Mouse (Mus musculus): ENCODE results near the gene St6galnac3.

St6galnac3 gene

GRCm38 (mm10) chr3:153720296-153720695, 4.7 kb downstream of the St6galnac3 start:
- DNase-seq (ENCODE audit: low read depth, low spot score) = no peak
- Histone ChIP-seq H3K27me3 (ENCODE audit: control insufficient read depth, insufficient read depth, low read length, poor library complexity, severe bottlenecking) (no peaks in the 10 kb centered on the region), H3K36me3 (ENCODE audit: control insufficient read depth, insufficient read depth, low read length, poor library complexity, severe bottlenecking) (no peaks in the 10 kb centered on the region)

GRCm38 (mm10) chr3:153719256-153719970, 5.6 kb downstream of the St6galnac3 start:
- no peaks in the 10 kb centered on the region for H3K36me3 ChIP-seq (ENCODE audit: control insufficient read depth, insufficient read depth, low read length, poor library complexity, severe bottlenecking)
- DNase-seq (ENCODE audit: low read depth, low spot score) = peak; percentile 20
- no peaks in the 10 kb centered on the region for H3K27me3 ChIP-seq (ENCODE audit: control insufficient read depth, insufficient read depth, low read length, poor library complexity, severe bottlenecking)

- Histone ChIP-seq H3K36me3 (ENCODE audit: control insufficient read depth, insufficient read depth, low read length, poor library complexity, severe bottlenecking) (no peaks in the 10 kb centered on the region), H3K27me3 (ENCODE audit: control insufficient read depth, insufficient read depth, low read length, poor library complexity, severe bottlenecking) (no peaks in the 10 kb centered on the region)
- no peak for DNase-seq (ENCODE audit: low read depth, low spot score)
Observed at GRCm38 (mm10) chr3:153718724-153719123, 6.2 kb downstream of the St6galnac3 start.

- DNase-seq (ENCODE audit: low read depth, low spot score) = no peak
- Histone ChIP-seq H3K36me3 (ENCODE audit: control insufficient read depth, insufficient read depth, low read length, poor library complexity, severe bottlenecking) (no peaks in the 10 kb centered on the region), H3K27me3 (ENCODE audit: control insufficient read depth, insufficient read depth, low read length, poor library complexity, severe bottlenecking) (no peaks in the 10 kb centered on the region)
Observed at GRCm38 (mm10) chr3:153717742-153718141, 7.2 kb downstream of the St6galnac3 start.

GRCm38 (mm10) chr3:153715646-153716045, 9.3 kb downstream of the St6galnac3 start:
- Histone ChIP-seq H3K27me3 (ENCODE audit: control insufficient read depth, insufficient read depth, low read length, poor library complexity, severe bottlenecking) (no peaks in the 10 kb centered on the region), H3K36me3 (ENCODE audit: control insufficient read depth, insufficient read depth, low read length, poor library complexity, severe bottlenecking) (no peaks in the 10 kb centered on the region)
- no peak for DNase-seq (ENCODE audit: low read depth, low spot score)

- Histone ChIP-seq H3K27me3 (ENCODE audit: control insufficient read depth, insufficient read depth, low read length, poor library complexity, severe bottlenecking) (no peaks in the 10 kb centered on the region), H3K36me3 (ENCODE audit: control insufficient read depth, insufficient read depth, low read length, poor library complexity, severe bottlenecking) (no peaks in the 10 kb centered on the region)
- no peak for DNase-seq (ENCODE audit: low read depth, low spot score)
Observed at GRCm38 (mm10) chr3:153710545-153710944, 14.4 kb downstream of the St6galnac3 start.

GRCm38 (mm10) chr3:153707687-153708086, 17.3 kb downstream of the St6galnac3 start:
- no peak for DNase-seq (ENCODE audit: low read depth, low spot score)
- Histone ChIP-seq H3K27me3 (ENCODE audit: control insufficient read depth, insufficient read depth, low read length, poor library complexity, severe bottlenecking) (no peaks in the 10 kb centered on the region), H3K36me3 (ENCODE audit: control insufficient read depth, insufficient read depth, low read length, poor library complexity, severe bottlenecking) (no peaks in the 10 kb centered on the region)

GRCm38 (mm10) chr3:153706901-153707300, 18.1 kb downstream of the St6galnac3 start:
- H3K36me3 ChIP-seq (ENCODE audit: control insufficient read depth, insufficient read depth, low read length, poor library complexity, severe bottlenecking) = no peaks in the 10 kb centered on the region
- no peak for DNase-seq (ENCODE audit: low read depth, low spot score)
- no peaks in the 10 kb centered on the region for H3K27me3 ChIP-seq (ENCODE audit: control insufficient read depth, insufficient read depth, low read length, poor library complexity, severe bottlenecking)

GRCm38 (mm10) chr3:153701752-153702740, 22.9 kb downstream of the St6galnac3 start:
- Histone ChIP-seq H3K27me3 (ENCODE audit: control insufficient read depth, insufficient read depth, low read length, poor library complexity, severe bottlenecking) (no peaks in the 10 kb centered on the region), H3K36me3 (ENCODE audit: control insufficient read depth, insufficient read depth, low read length, poor library complexity, severe bottlenecking) (no peaks in the 10 kb centered on the region)
- no peak for DNase-seq (ENCODE audit: low read depth, low spot score)

GRCm38 (mm10) chr3:153701172-153701571, 23.8 kb downstream of the St6galnac3 start:
- H3K27me3 ChIP-seq (ENCODE audit: control insufficient read depth, insufficient read depth, low read length, poor library complexity, severe bottlenecking) = no peaks in the 10 kb centered on the region
- no peak for DNase-seq (ENCODE audit: low read depth, low spot score)
- H3K36me3 ChIP-seq (ENCODE audit: control insufficient read depth, insufficient read depth, low read length, poor library complexity, severe bottlenecking) = no peaks in the 10 kb centered on the region

- Histone ChIP-seq H3K36me3 (ENCODE audit: control insufficient read depth, insufficient read depth, low read length, poor library complexity, severe bottlenecking) (no peaks in the 10 kb centered on the region), H3K27me3 (ENCODE audit: control insufficient read depth, insufficient read depth, low read length, poor library complexity, severe bottlenecking) (no peaks in the 10 kb centered on the region)
- DNase-seq (ENCODE audit: low read depth, low spot score) = no peak
Observed at GRCm38 (mm10) chr3:153699086-153699485, 25.9 kb downstream of the St6galnac3 start.

GRCm38 (mm10) chr3:153692978-153693377, 32.0 kb downstream of the St6galnac3 start:
- no peak for DNase-seq (ENCODE audit: low read depth, low spot score)
- H3K27me3 ChIP-seq (ENCODE audit: control insufficient read depth, insufficient read depth, low read length, poor library complexity, severe bottlenecking) = no peaks in the 10 kb centered on the region
- H3K36me3 ChIP-seq (ENCODE audit: control insufficient read depth, insufficient read depth, low read length, poor library complexity, severe bottlenecking) = no peaks in the 10 kb centered on the region

- no peak for DNase-seq (ENCODE audit: low read depth, low spot score)
- no peaks in the 10 kb centered on the region for H3K27me3 ChIP-seq (ENCODE audit: control insufficient read depth, insufficient read depth, low read length, poor library complexity, severe bottlenecking)
- H3K36me3 ChIP-seq (ENCODE audit: control insufficient read depth, insufficient read depth, low read length, poor library complexity, severe bottlenecking) = no peaks in the 10 kb centered on the region
Observed at GRCm38 (mm10) chr3:153692206-153692813, 32.7 kb downstream of the St6galnac3 start.

GRCm38 (mm10) chr3:153691537-153691936, 33.4 kb downstream of the St6galnac3 start:
- Histone ChIP-seq H3K27me3 (ENCODE audit: control insufficient read depth, insufficient read depth, low read length, poor library complexity, severe bottlenecking) (no peaks in the 10 kb centered on the region), H3K36me3 (ENCODE audit: control insufficient read depth, insufficient read depth, low read length, poor library complexity, severe bottlenecking) (no peaks in the 10 kb centered on the region)
- no peak for DNase-seq (ENCODE audit: low read depth, low spot score)

- Histone ChIP-seq H3K36me3 (ENCODE audit: control insufficient read depth, insufficient read depth, low read length, poor library complexity, severe bottlenecking) (no peaks in the 10 kb centered on the region), H3K27me3 (ENCODE audit: control insufficient read depth, insufficient read depth, low read length, poor library complexity, severe bottlenecking) (no peaks in the 10 kb centered on the region)
- DNase-seq (ENCODE audit: low read depth, low spot score) = no peak
Observed at GRCm38 (mm10) chr3:153690553-153690952, 34.4 kb downstream of the St6galnac3 start.

Data from splenic B cell, adult 2 months (primary cell).